Mouse (Mus musculus) CD4-positive naive resting alpha-beta T cell, adult 76 days (primary cell): ENCODE data around the gene Prickle3. TPM values are rescaled to one million over a fixed set of nuclear protein-coding genes. Genes with fewer than 3 reads are reported as not detected.

Source experiments
- total RNA-seq: library from RNA; stranded (reverse); gene quantifications from one replicate; pipeline ENCODE4 v1.2.4, GENCODE M21; 2023

The Prickle3 gene
- total RNA-seq: 29.9 TPM

GRCm38 (mm10) chrX:7657221-7657639 lies at the start of gene Prickle3:
Prickle3 (plus strand) TSS chrX:7657260.

DNA sequence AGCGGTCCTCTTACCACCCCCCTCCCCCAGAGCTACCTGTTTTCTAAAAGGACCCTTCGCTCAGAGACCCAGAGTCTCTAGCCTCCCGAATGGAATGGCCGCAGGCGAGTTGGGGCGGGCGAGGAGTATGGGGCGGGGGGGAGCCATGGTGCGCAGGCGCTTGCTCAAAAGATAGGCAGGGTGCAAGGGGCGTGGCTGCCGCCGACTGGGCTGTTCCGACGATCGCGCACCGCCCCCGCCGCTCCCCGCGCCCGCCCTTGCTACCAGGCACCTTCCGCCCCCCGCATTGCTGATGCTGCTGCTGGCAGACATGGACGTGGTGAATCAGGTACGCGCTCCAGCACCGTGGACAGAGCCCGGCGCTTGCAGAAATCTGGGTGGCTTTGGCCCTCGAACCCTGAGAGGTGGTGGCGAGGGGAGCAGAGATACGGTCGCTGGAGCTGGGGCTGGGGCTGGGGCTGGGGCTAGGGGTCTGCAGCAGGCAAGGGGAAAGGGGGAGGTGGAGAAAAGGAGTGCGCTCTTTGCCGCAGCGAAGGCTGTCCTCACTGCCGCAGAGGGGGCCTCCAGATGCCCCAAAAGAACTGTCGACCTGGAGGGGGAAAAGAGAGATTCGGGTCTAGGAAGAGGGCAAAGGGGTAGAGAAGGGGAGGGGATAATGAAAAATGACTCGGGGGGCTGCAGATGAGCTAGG lies 18.5 kb upstream of the Prickle3 start, which contains the start of gene Syp:
Gene Syp (plus strand): TSS at position 71 of the 691 bp plus-strand sequence.

DNA sequence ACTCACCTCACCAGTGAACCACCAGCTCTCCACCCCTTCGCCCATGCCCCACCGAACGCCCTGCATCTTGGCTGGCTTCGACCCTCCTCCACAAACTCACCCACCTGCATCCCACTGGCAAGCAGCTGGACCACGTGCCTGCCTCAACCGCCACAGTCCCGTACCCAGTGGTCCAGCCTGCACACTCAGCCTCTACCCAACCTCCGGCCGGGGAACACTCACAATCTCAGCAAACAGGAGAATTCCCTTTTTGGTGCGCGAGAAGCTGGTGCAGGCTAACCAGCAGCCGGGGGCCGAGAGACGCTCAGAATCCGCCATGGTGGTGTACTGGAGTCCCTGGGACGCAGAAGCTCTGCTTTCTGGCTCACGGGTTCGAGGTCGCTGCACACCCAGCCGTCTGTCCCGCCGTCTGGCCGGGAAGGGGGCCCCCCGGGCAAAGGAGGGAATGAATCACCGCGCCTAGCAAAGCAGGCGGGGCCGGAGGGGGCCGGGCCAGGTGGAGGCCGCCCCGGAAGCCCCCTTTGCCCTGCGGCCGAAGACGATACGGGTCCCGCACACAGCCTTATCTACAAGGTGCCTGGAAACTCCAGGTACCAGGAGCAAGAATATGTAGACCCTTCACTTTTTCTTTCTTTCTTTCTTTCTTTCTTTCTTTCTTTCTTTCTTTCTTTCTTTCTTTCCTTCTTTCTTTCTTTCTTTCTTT lies 14.0 kb downstream of the Prickle3 start, which contains the start of gene Plp2:
Gene Plp2 (minus strand): TSS at position 470 of the 703 bp plus-strand sequence.

DNA sequence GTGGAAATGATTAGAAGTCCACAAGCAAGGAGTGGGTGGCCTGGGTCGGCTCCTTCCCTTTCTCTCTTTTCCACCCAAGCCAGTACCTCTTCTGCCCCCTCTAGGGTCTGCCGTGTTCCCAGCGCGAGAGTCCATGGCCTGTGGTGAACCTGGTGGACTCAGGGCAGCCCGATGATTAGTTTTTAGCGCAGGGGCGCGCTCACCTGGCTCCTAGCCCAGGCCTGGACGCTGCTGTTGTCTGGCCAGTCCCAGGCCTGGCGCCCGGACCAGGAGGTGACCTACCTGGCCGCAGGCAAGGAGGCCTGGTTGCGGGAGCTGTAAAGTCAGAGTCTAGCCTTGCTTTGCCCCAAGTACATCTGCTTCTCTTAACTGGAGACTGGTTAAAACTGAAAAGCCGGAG lies 23.8 kb downstream of the Prickle3 start, which contains the start of gene Magix:
Gene Magix (minus strand): TSS at position 388 of the 400 bp plus-strand sequence.

GRCm38 (mm10) chrX:7696954-7697381 lies 39.9 kb downstream of the Prickle3 start, which contains the start of gene Gpkow:
Gpkow (plus strand) TSS chrX:7697131.

DNA sequence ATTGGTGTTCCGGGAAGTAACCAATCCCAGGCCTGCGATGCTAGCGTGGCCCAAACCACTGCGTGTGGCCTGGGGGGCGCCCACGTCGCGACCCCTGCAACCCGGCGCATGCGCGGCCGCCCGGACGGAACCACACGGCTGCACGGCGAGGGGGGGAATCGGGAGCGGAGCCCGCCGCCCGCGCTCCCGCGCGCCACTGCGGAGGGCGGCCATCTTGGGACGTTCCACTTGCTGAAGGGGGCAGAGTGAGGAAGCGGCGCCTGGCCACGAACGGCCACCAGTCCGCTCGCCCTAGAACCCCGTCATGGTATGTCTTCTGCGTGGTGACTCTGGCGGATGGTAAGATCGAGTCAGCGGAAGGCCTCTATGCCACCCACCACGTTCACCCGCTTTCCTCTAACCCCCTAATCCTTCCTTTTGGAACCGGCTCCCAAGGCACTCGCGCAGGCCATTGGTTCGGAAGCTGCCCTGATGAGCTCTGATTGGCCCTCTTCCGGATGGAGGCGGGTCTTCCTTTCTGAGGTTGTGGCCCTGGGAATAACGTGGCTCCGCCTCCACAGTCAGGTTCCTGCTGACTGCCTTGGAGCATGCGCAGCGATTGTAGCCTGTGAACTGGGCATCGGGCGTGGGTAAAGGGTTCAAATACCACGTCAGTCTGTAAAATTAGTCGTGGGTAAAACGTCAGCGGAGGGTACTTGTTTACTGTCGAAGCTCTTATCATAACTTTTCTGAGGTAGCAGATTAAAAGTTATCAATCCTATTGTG lies 57.3 kb downstream of the Prickle3 start, which contains the start of gene Wdr45:
Gene Wdr45 (plus strand): TSS at position 199 of the 765 bp plus-strand sequence.

Other genes starting within 250 kb of the Prickle3 start
- 8.7 TPM for gene Foxp3, start 83.6 kb upstream of the Prickle3 start, total RNA-seq
- gene Ppp1r3f, start 83.0 kb upstream of the Prickle3 start, total RNA-seq: 21.7 TPM
- gene Ccdc22, start 51.7 kb upstream of the Prickle3 start, total RNA-seq: 33.1 TPM
- gene Cacna1f, start 50.2 kb upstream of the Prickle3 start, total RNA-seq: not detected
- 0.79 TPM for gene Syp, start 18.8 kb upstream of the Prickle3 start, total RNA-seq
- gene Plp2, start 14.1 kb downstream of the Prickle3 start, total RNA-seq: 35.7 TPM
- gene Magix, start 24.0 kb downstream of the Prickle3 start, total RNA-seq: not detected
- gene Gpkow, start 39.9 kb downstream of the Prickle3 start, total RNA-seq: 47.4 TPM
- 131 TPM for gene Wdr45, start 57.1 kb downstream of the Prickle3 start, total RNA-seq
- not detected for gene Gm45208, start 65.0 kb downstream of the Prickle3 start, total RNA-seq
- 13.0 TPM for gene Praf2, start 71.2 kb downstream of the Prickle3 start, total RNA-seq
- gene Ccdc120, start 93.6 kb downstream of the Prickle3 start, total RNA-seq: not detected
- 23.5 TPM for gene Tfe3, start 105.3 kb downstream of the Prickle3 start, total RNA-seq
- 151 TPM for gene Gripap1, start 132.5 kb downstream of the Prickle3 start, total RNA-seq
- 1.4 TPM for gene Kcnd1, start 165.0 kb downstream of the Prickle3 start, total RNA-seq
- 191 TPM for gene Otud5, start 184.1 kb downstream of the Prickle3 start, total RNA-seq
- 44.6 TPM for gene Pim2, start 221.0 kb downstream of the Prickle3 start, total RNA-seq
- gene Slc35a2, start 226.8 kb downstream of the Prickle3 start, total RNA-seq: 19.1 TPM
- gene Pqbp1, start 242.0 kb downstream of the Prickle3 start, total RNA-seq: 70.6 TPM
- 25.7 TPM for gene Timm17b, start 242.1 kb downstream of the Prickle3 start, total RNA-seq